Mouse (Mus musculus): ENCODE measurements around the gene Leng1. TPM values are rescaled to one million over a fixed set of nuclear protein-coding genes. Genes with fewer than 3 reads are reported as not detected.

Gene Leng1
- polyA plus RNA-seq, 1 experiment from 2014 or later = 21.4 TPM

DNA sequence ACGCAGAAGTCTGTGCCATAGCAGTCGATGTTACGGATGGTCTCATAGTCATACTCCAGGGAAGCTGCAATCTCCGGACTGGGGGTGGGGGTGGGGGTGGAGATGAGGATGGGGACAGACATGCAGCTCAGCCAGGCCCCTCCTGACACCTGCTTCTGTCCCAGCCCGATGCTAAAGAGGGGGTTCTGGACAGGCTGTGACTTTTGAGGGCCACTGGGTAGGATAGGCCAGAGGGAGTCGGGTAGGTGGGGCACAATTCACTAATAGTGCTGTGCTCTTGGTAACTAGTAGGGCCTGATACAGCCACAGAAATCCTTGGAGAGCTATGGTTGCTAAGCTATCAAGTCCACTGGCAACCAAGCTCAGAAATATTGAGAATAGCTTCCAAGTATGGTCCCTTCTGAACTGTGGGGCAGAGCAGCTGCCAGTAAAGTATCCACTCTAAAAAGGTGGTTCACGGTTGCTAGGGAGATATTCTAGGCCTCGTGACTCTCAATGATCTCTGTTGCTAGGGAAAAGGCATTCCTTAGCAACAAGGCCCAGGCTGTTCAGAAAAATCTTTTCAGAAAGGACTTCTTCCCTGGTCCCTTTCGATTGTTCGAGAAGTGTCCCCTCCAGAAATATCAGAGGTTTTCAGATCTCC is 18.4 kb upstream of the Leng1 start:
- Histone ChIP-seq H3K4me3 (no peak overlapping the region), H3K9me3 (replicated peaks) (no peaks in the 10 kb centered on the region), H3K4me2 (replicated peaks) (no peak overlapping the region), H3K4me1 (peaks cover 15% of the 10 kb centered on the region), H3K27me3 (no peaks in the 10 kb centered on the region), H3K9ac (peak overlapping the region; percentile 14; the same call in 1 of the 2 replicates), H3K36me3 (peaks cover 26% of the 10 kb centered on the region), H3K27ac (peak overlapping the region; percentile 70)
- WGBS = 64% methylated on average over 10 of the region's 10 CpGs
- peak; percentile 75 for ATAC-seq (ENCODE audit: low FRiP score)

- H3K9me3 ChIP-seq (replicated peaks) = no peaks in the 10 kb centered on the region
- H3K27me3 ChIP-seq = no peaks in the 10 kb centered on the region
- no peak for ATAC-seq (ENCODE audit: low FRiP score)
- H3K9ac ChIP-seq = no peak within 1 kb of the TSS; the same call in none of the 2 replicates
- H3K36me3 ChIP-seq = no peaks in the 10 kb centered on the region
- H3K4me2 ChIP-seq (replicated peaks) = no peak within 1 kb of the TSS
- no peak within 1 kb of the TSS for H3K4me3 ChIP-seq
- no peak within 1 kb of the TSS for H3K27ac ChIP-seq
- H3K4me1 ChIP-seq = no peaks in the 10 kb centered on the region
- WGBS = 45% methylated on average over 9 of the region's 9 CpGs
Measured at GRCm38 (mm10) chr7:3677342-3677741, 11.7 kb upstream of the Leng1 start, which contains the start of gene Tmc4. TSS of gene Tmc4 (minus strand) at chr7:3677553.

DNA sequence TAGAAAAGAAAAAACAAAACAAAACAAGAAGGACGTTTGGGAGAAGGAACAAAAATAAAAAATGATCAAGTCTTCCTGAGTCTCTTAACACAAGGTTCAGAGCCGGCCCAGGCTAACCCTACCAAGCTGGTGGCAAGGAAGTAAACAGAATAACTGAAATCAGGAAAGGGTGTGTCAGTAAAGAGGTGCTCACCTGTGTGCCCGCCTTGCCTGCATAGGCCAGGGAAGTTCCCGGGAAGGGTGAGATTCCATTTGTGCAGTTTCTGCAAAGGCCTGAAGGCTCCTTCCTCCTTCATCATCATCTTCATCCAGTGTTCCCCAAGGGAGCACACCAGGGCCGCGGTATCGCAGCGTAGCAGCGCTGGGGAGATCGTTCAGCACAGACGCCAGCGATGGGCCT is 10.7 kb upstream of the Leng1 start:
- Histone ChIP-seq H3K9me3 (replicated peaks) (no peaks in the 10 kb centered on the region), H3K27ac (no peak overlapping the region), H3K27me3 (no peaks in the 10 kb centered on the region), H3K4me1 (no peaks in the 10 kb centered on the region), H3K9ac (no peak overlapping the region; the same call in 1 of the 2 replicates), H3K36me3 (no peaks in the 10 kb centered on the region), H3K4me2 (replicated peaks) (no peak overlapping the region), H3K4me3 (no peak overlapping the region)
- ATAC-seq (ENCODE audit: low FRiP score) = no peak
- 86% methylated on average over 12 of the region's 12 CpGs for WGBS

- 75% methylated on average over 3 of the region's 3 CpGs for WGBS
- ATAC-seq (ENCODE audit: low FRiP score) = peak; percentile 11
- no peak overlapping the region for H3K9ac ChIP-seq
- no peaks in the 10 kb centered on the region for H3K9me3 ChIP-seq (replicated peaks)
- H3K4me2 ChIP-seq (replicated peaks) = no peak overlapping the region
- no peak overlapping the region for H3K27ac ChIP-seq
- no peaks in the 10 kb centered on the region for H3K4me1 ChIP-seq
- no peaks in the 10 kb centered on the region for H3K27me3 ChIP-seq
- H3K36me3 ChIP-seq = no peaks in the 10 kb centered on the region
- H3K4me3 ChIP-seq = no peak overlapping the region
Measured at GRCm38 (mm10) chr7:3675228-3675548, 9.5 kb upstream of the Leng1 start.

DNA sequence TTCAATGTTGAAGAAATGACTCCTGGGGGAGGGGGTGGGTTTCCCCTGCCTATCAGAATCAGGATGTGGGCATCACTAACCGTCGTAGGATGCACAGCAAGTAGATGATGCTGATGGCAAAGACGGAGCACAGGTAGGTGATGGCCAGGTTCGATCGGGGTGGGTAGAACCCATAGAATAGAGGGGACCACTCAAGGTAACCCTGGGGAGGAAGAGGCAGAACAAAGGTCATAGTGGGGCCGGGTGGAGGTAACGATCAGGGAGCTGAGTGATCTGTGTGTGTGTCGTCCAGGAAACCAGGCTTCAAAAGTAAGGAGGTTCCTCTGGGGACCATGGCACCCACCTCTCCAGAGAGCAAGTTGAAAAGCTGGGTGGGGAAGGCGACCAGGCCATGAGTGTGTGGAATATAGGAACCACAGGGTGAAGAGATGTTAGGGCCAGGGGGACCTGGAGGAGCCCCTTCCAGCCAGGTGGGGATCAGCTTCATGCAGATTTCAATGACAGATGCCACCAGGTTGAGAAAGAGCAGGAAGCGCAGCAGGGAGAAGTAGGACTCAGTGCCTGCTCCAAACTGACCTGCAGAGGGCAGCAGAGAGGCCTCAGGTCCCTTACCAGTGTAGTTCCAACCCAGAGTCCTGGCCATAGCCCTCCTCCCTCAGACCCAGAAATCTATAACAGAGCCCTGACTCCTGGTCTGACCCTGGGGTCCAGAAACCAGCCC is 9.0 kb upstream of the Leng1 start:
- Histone ChIP-seq H3K4me1 (no peaks in the 10 kb centered on the region), H3K9me3 (replicated peaks) (no peaks in the 10 kb centered on the region), H3K27ac (no peak overlapping the region), H3K9ac (no peak overlapping the region), H3K4me3 (no peak overlapping the region), H3K27me3 (no peaks in the 10 kb centered on the region), H3K36me3 (no peaks in the 10 kb centered on the region), H3K4me2 (replicated peaks) (no peak overlapping the region)
- 69% methylated on average over 10 of the region's 10 CpGs for WGBS
- ATAC-seq (ENCODE audit: low FRiP score) = peak; percentile 87

DNA sequence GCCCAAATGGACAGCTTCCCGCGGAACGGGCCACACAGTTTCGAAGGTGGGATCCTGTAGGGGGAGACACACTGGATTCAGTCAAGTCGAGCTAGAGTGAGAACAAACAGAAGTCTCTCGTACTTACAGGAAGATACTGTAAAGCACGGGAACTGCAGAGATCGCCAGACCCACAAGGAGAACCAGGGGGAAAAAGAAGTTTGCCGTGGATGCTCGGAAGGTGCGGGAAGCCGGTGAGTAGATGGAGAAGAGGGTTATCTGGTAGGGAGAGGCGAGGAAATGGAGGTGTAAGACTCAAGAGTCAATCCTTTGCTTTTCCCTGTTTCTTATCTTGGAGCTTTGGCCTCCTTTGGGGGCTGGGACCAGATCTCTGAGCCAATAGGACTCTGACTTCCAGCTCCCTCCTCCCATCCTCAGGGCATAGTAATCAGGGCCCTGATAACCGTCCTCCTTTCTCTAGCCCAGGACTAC is 1.3 kb upstream of the Leng1 start:
- peaks cover 14% of the 10 kb centered on the region for H3K36me3 ChIP-seq
- peaks cover 20% of the 10 kb centered on the region for H3K4me1 ChIP-seq
- H3K27ac ChIP-seq = no peak overlapping the region
- no peaks in the 10 kb centered on the region for H3K27me3 ChIP-seq
- H3K9ac ChIP-seq = no peak overlapping the region; the same call in 1 of the 2 replicates
- H3K9me3 ChIP-seq (replicated peaks) = no peaks in the 10 kb centered on the region
- no peak overlapping the region for H3K4me3 ChIP-seq
- 19% methylated on average over 14 of the region's 14 CpGs for WGBS
- no peak for ATAC-seq (ENCODE audit: low FRiP score)
- H3K4me2 ChIP-seq (replicated peaks) = peak overlapping the region; percentile 6; the same call in 1 of the 2 replicates

GRCm38 (mm10) chr7:3664524-3665214 is 971 bp downstream of the Leng1 start:
- Histone ChIP-seq H3K4me1 (peaks cover 20% of the 10 kb centered on the region), H3K4me2 (replicated peaks) (peak overlapping the region; percentile 77), H3K36me3 (peaks cover 36% of the 10 kb centered on the region), H3K27ac (peak overlapping the region; percentile 84), H3K4me3 (peak overlapping the region; percentile 71), H3K9ac (peak overlapping the region; percentile 76), H3K9me3 (replicated peaks) (no peaks in the 10 kb centered on the region), H3K27me3 (no peaks in the 10 kb centered on the region)
- peak; percentile 59 for ATAC-seq (ENCODE audit: low FRiP score)
- 36% methylated on average over 15 of the region's 15 CpGs for WGBS

- no peak overlapping the region for H3K9ac ChIP-seq
- ATAC-seq (ENCODE audit: low FRiP score) = no peak
- no peaks in the 10 kb centered on the region for H3K9me3 ChIP-seq (replicated peaks)
- no peak overlapping the region for H3K27ac ChIP-seq
- no peaks in the 10 kb centered on the region for H3K27me3 ChIP-seq
- no peak overlapping the region for H3K4me2 ChIP-seq (replicated peaks)
- H3K4me3 ChIP-seq = no peak overlapping the region
- 94% methylated on average over 14 of the region's 14 CpGs for WGBS
- peaks cover 97% of the 10 kb centered on the region for H3K36me3 ChIP-seq
- peaks cover 4% of the 10 kb centered on the region for H3K4me1 ChIP-seq
Measured at GRCm38 (mm10) chr7:3658578-3658977, 7.1 kb downstream of the Leng1 start.

GRCm38 (mm10) chr7:3656966-3657365 is 8.7 kb downstream of the Leng1 start:
- peaks cover 99% of the 10 kb centered on the region for H3K36me3 ChIP-seq
- H3K27ac ChIP-seq = no peak overlapping the region
- no peaks in the 10 kb centered on the region for H3K9me3 ChIP-seq (replicated peaks)
- no peak overlapping the region for H3K4me3 ChIP-seq
- no peak for ATAC-seq (ENCODE audit: low FRiP score)
- 86% methylated on average over 4 of the region's 4 CpGs for WGBS
- no peak overlapping the region for H3K4me2 ChIP-seq (replicated peaks)
- H3K9ac ChIP-seq = no peak overlapping the region
- H3K4me1 ChIP-seq = no peaks in the 10 kb centered on the region
- H3K27me3 ChIP-seq = no peaks in the 10 kb centered on the region

DNA sequence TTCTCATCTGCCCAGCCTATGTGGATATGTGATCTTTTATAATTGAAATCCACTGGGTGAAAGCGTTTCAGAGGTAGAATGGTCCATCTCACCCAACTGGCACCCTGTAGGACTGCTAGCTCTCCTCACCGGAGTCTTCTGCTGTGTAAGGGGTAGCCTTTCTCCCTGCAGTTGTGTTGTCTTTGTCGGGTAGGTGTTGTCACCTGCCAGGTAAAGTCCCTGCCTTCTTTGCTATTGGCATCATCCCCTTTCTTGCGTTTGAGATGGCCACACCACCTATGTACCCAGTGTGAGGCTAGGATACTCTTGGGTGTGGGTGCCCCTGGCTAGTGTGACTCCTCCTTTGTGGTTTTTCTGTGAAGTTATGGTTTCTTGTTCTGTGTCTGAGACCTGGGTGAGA is 19.0 kb downstream of the Leng1 start:
- H3K4me3 ChIP-seq = peak overlapping the region; percentile 99
- no peaks in the 10 kb centered on the region for H3K27me3 ChIP-seq
- H3K4me2 ChIP-seq (replicated peaks) = peak overlapping the region; percentile 95
- H3K36me3 ChIP-seq = peaks cover 30% of the 10 kb centered on the region
- ATAC-seq (ENCODE audit: low FRiP score) = no peak
- H3K9me3 ChIP-seq (replicated peaks) = no peaks in the 10 kb centered on the region
- 72% methylated on average over 4 of the region's 4 CpGs for WGBS
- peaks cover 35% of the 10 kb centered on the region for H3K4me1 ChIP-seq
- H3K27ac ChIP-seq = no peak overlapping the region
- peak overlapping the region; percentile 99 for H3K9ac ChIP-seq

- no peak for ATAC-seq (ENCODE audit: low FRiP score)
- 31% methylated on average over 9 of the region's 9 CpGs for WGBS
- H3K27ac ChIP-seq = 0 out of 2 replicates have a peak overlapping the region, but pooled peaks have one; percentile 97
- H3K9ac ChIP-seq = peak overlapping the region; percentile 99
- H3K4me1 ChIP-seq = peaks cover 35% of the 10 kb centered on the region
- H3K36me3 ChIP-seq = peaks cover 30% of the 10 kb centered on the region
- peak overlapping the region; percentile 95 for H3K4me2 ChIP-seq (replicated peaks)
- no peaks in the 10 kb centered on the region for H3K9me3 ChIP-seq (replicated peaks)
- H3K4me3 ChIP-seq = peak overlapping the region; percentile 99
- H3K27me3 ChIP-seq = no peaks in the 10 kb centered on the region
Measured at GRCm38 (mm10) chr7:3646188-3646587, 19.5 kb downstream of the Leng1 start.

DNA sequence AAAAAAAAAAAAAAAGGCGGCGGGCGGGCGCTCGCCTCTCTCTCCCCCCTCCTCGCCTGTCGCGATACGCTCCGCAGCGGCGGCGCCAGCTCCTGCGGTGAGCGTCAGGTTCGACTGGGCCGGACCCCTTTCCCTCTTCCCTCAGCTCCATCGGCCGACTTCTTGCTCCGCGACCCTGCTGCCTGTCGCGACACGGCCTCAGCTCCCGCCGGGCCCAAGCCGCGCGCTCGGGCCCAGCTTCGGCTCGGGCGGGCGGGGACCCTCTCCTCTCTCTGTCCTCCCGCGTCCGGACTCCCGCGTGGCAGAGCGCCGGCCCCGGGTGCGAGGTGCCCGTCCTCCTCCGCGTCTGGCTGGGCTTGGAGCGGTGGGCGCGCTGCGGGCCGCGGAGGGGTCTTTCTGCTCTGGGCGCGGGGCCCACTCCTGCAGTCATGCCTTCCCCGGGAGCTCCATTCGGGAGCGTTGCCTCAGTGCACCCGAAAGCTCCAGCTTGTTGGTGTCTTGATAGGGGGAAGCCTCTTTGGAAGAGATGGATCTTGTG is 20.1 kb downstream of the Leng1 start:
- WGBS = under 1% methylated on average over 51 of the region's 58 CpGs
- Histone ChIP-seq H3K4me1 (peaks cover 35% of the 10 kb centered on the region), H3K9me3 (replicated peaks) (no peaks in the 10 kb centered on the region), H3K27ac (peak overlapping the region; percentile 97), H3K36me3 (peaks cover 30% of the 10 kb centered on the region), H3K4me3 (peak overlapping the region; percentile 99), H3K27me3 (no peaks in the 10 kb centered on the region), H3K4me2 (replicated peaks) (peak overlapping the region; percentile 95), H3K9ac (peak overlapping the region; percentile 99)
- ATAC-seq (ENCODE audit: low FRiP score) = peak; percentile 2; the same call in 1 of the 2 replicates

All from hindbrain, embryonic 12.5 days (tissue).